ENCODE assay signal across 10 mouse cellular contexts in the genomic region with DNA sequence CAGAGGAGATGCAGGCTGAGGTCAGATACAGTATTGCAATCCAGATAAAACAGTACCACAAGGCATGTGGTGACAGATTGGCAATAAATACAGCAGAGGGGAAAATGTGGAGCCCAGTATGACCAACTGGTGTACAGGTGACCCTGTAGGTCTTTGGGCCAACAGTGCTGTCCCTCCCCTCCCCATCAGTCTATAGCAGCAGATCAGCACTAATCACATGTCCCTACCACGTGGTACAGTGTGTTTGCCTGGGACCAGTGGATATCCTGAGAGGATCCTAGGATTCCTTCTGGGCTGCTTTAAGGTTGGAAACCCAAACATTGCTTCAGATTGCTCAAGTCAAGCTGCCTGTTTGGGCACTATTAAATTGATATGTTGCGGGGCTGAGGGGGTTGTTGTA. TPM values are rescaled to one million over a fixed set of nuclear protein-coding genes. Genes with fewer than 3 reads are reported as not detected.
DNase-seq lines count a peak whose midpoint lies in the region; ATAC-seq and TF ChIP-seq lines count a peak whose summit lies in the region.
"Had no signal": no experiment of that assay in that cellular context is flagged by ENCODE, and none has a peak within 500 bp of the region (broad histone marks: within the 10 kb centered on the region; RNA-seq: fewer than 3 reads in every experiment).

No protein-coding gene starts in this region.

- peaks cover 8% of the 10 kb centered on the region for H3K4me1 ChIP-seq in lung, postnatal 0 days (ENCODE audit: insufficient read depth, low read depth, low read length)
- H3K4me1 ChIP-seq in forebrain, embryonic 12.5 days = peaks cover 15% of the 10 kb centered on the region
- peaks cover 9% of the 10 kb centered on the region for H3K4me1 ChIP-seq in limb, embryonic 14.5 days (ENCODE audit: control insufficient read depth, insufficient read depth, low read length)
- H3K4me1 ChIP-seq in stomach, embryonic 15.5 days = peaks cover 12% of the 10 kb centered on the region; the same call in 1 of the 2 replicates

- TF ChIP-seq EP300 in lung, postnatal 0 days (IDR thresholded peaks at IDR 0.05) = no peak

- H3K4me2 ChIP-seq in lung, postnatal 0 days (replicated peaks; ENCODE audit: low read depth, low read length) = peak overlapping the region; percentile 91
- peak overlapping the region; percentile 92 for H3K4me2 ChIP-seq in forebrain, embryonic 12.5 days
- H3K4me2 ChIP-seq in limb, embryonic 14.5 days (replicated peaks; ENCODE audit: low read depth, low read length, severe bottlenecking) = peak overlapping the region; percentile 80
- H3K4me2 ChIP-seq in stomach, embryonic 15.5 days = peak overlapping the region; percentile 69

- peaks cover 12% of the 10 kb centered on the region for H3K36me3 ChIP-seq in lung, postnatal 0 days (ENCODE audit: insufficient read depth, low read length)
- H3K36me3 ChIP-seq in forebrain, embryonic 12.5 days (replicated peaks) = peaks cover 48% of the 10 kb centered on the region
- H3K36me3 ChIP-seq in limb, embryonic 14.5 days (ENCODE audit: control insufficient read depth, insufficient read depth, low read length) = peaks cover 45% of the 10 kb centered on the region
- peaks cover 40% of the 10 kb centered on the region for H3K36me3 ChIP-seq in stomach, embryonic 15.5 days

- peak overlapping the region; percentile 84 for H3K9ac ChIP-seq in lung, postnatal 0 days (replicated peaks; ENCODE audit: low read depth)
- peak overlapping the region; percentile 87 for H3K9ac ChIP-seq in forebrain, embryonic 12.5 days
- peak overlapping the region; percentile 71 for H3K9ac ChIP-seq in limb, embryonic 14.5 days (ENCODE audit: low read depth, low read length, severe bottlenecking)
- peak overlapping the region; percentile 62; the same call in 1 of the 2 replicates for H3K9ac ChIP-seq in stomach, embryonic 15.5 days

- no peaks in the 10 kb centered on the region for H3K27me3 ChIP-seq in lung, postnatal 0 days (replicated peaks; ENCODE audit: insufficient read depth, low read length)
- H3K27me3 ChIP-seq in forebrain, embryonic 12.5 days = no peaks in the 10 kb centered on the region
- H3K27me3 ChIP-seq in limb, embryonic 14.5 days (ENCODE audit: control insufficient read depth, insufficient read depth, low read length) = no peaks in the 10 kb centered on the region
- no peaks in the 10 kb centered on the region for H3K27me3 ChIP-seq in stomach, embryonic 15.5 days (replicated peaks)

- no peak for TF ChIP-seq POLR2A in limb, embryonic 14.5 days (IDR thresholded peaks at IDR 0.05; ENCODE audit: borderline replicate concordance, extremely low read depth, insufficient read depth, insufficient read length)

- H3K9me3 ChIP-seq in lung, postnatal 0 days (ENCODE audit: low read length) = no peaks in the 10 kb centered on the region
- no peaks in the 10 kb centered on the region for H3K9me3 ChIP-seq in forebrain, embryonic 12.5 days
- no peaks in the 10 kb centered on the region for H3K9me3 ChIP-seq in limb, embryonic 14.5 days (ENCODE audit: control insufficient read depth, low read length)
- H3K9me3 ChIP-seq in stomach, embryonic 15.5 days = no peaks in the 10 kb centered on the region

- no peak for ATAC-seq in lung, postnatal 0 days
- no peak for ATAC-seq in forebrain, embryonic 12.5 days (ENCODE audit: low FRiP score)
- no peak for ATAC-seq in limb, embryonic 14.5 days (ENCODE audit: low FRiP score, low read depth)
- ATAC-seq in stomach, embryonic 15.5 days (ENCODE audit: insufficient read depth, low FRiP score, low read depth) = no peak
- no peak for ATAC-seq in monocyte, adult 5-6 weeks (replicated peaks; ENCODE audit: insufficient number of reproducible peaks, low FRiP score, low TSS enrichment, poor library complexity, severe bottlenecking)

- H3K4me3 ChIP-seq in lung, postnatal 0 days (ENCODE audit: low read depth, low read length) = peak overlapping the region; percentile 94; the same call in 1 of the 2 replicates
- H3K4me3 ChIP-seq in forebrain, embryonic 12.5 days (replicated peaks) = peak overlapping the region; percentile 89
- peak overlapping the region; percentile 94 for H3K4me3 ChIP-seq in limb, embryonic 14.5 days (replicated peaks; ENCODE audit: low read length)
- H3K4me3 ChIP-seq in stomach, embryonic 15.5 days (replicated peaks) = peak overlapping the region; percentile 73

- WGBS in lung, postnatal 0 days = 83% methylated on average over 2 of the region's 2 CpGs
- 88% methylated on average over 2 of the region's 2 CpGs for WGBS in forebrain, embryonic 12.5 days
- WGBS in limb, embryonic 14.5 days = 83% methylated on average over 2 of the region's 2 CpGs
- 74% methylated on average over 2 of the region's 2 CpGs for WGBS in stomach, embryonic 15.5 days

- H3K27ac ChIP-seq in lung, postnatal 0 days (ENCODE audit: low read length) = 0 out of 2 replicates have a peak overlapping the region, but pooled peaks have one; percentile 73
- H3K27ac ChIP-seq in forebrain, embryonic 12.5 days = no peak overlapping the region
- no peak overlapping the region for H3K27ac ChIP-seq in limb, embryonic 14.5 days (replicated peaks; ENCODE audit: low read depth, low read length)
- H3K27ac ChIP-seq in stomach, embryonic 15.5 days = no peak overlapping the region

- no peak for DNase-seq in lung, postnatal 0 days (ENCODE audit: low spot score)
- DNase-seq in lung, postnatal 14 days = no peak
- DNase-seq in limb, embryonic 14.5 days (ENCODE audit: low spot score) = no peak
- DNase-seq in urinary bladder, postnatal 10 days (ENCODE audit: low spot score) = no peak
- DNase-seq in right cerebral cortex, adult 2 months (ENCODE audit: low spot score in 2 of 2) = no peak
- DNase-seq: thymus, adult 2 months had no signal

- no peak for TF ChIP-seq CTCF in lung, postnatal 0 days (IDR thresholded peaks at IDR 0.05)

RNA-seq across cellular contexts. Expression of gene Man1b1, which starts 1.4 kb away (rescaled TPM):
- polyA plus RNA-seq in lung, postnatal 0 days (2015; fragmentation: Nextera tagmentation; extraction: Ambion mirVana) = 36.8 and 40.9 TPM in 2 replicates
- 74.8 and 80.8 TPM in 2 replicates for polyA plus RNA-seq in forebrain, embryonic 12.5 days (2016; fragmentation: Nextera tagmentation; extraction: Ambion mirVana)
- polyA plus RNA-seq in limb, embryonic 14.5 days (2012; rRNA removed) = 34.8 and 35.3 TPM in 2 replicates
- polyA plus RNA-seq in limb, embryonic 14.5 days (2014; fragmentation: Nextera tagmentation; extraction: Ambion mirVana) = 70.2 and 83.5 TPM in 2 replicates
- 46.4 and 54.6 TPM in 2 replicates for polyA plus RNA-seq in stomach, embryonic 15.5 days (2015; fragmentation: Nextera tagmentation; extraction: Ambion mirVana)
- total RNA-seq in monocyte, adult 5-6 weeks (2017) = 31.6 to 66.4 TPM (median 33.3 TPM) in 3 replicates

RNA-seq across cellular contexts. Expression of gene Grin1, which starts 14.6 kb away (rescaled TPM):
- 0.30 and 0.36 TPM in 2 replicates for polyA plus RNA-seq in lung, postnatal 0 days (2015; fragmentation: Nextera tagmentation; extraction: Ambion mirVana)
- polyA plus RNA-seq in forebrain, embryonic 12.5 days (2016; fragmentation: Nextera tagmentation; extraction: Ambion mirVana) = 2.2 and 5.6 TPM in 2 replicates
- 0.34 and 0.42 TPM in 2 replicates for polyA plus RNA-seq in limb, embryonic 14.5 days (2012; rRNA removed)
- 0.43 and 1.3 TPM in 2 replicates for polyA plus RNA-seq in limb, embryonic 14.5 days (2014; fragmentation: Nextera tagmentation; extraction: Ambion mirVana)
- 1.3 and 1.9 TPM in 2 replicates for polyA plus RNA-seq in stomach, embryonic 15.5 days (2015; fragmentation: Nextera tagmentation; extraction: Ambion mirVana)
- 0.49 TPM in 1 of 3 replicates, not detected in the others for total RNA-seq in monocyte, adult 5-6 weeks (2017)
- total RNA-seq: megakaryocyte progenitor cell, adult 5-6 weeks had no signal

RNA-seq across cellular contexts. Expression of gene Dpp7, which starts 22.6 kb away (rescaled TPM):
- 10.5 and 11.1 TPM in 2 replicates for polyA plus RNA-seq in lung, postnatal 0 days (2015; fragmentation: Nextera tagmentation; extraction: Ambion mirVana)
- polyA plus RNA-seq in forebrain, embryonic 12.5 days (2016; fragmentation: Nextera tagmentation; extraction: Ambion mirVana) = 18.0 and 19.9 TPM in 2 replicates
- 43.6 and 50.6 TPM in 2 replicates for polyA plus RNA-seq in limb, embryonic 14.5 days (2012; rRNA removed)
- 24.7 and 25.8 TPM in 2 replicates for polyA plus RNA-seq in limb, embryonic 14.5 days (2014; fragmentation: Nextera tagmentation; extraction: Ambion mirVana)
- 21.5 and 22.6 TPM in 2 replicates for polyA plus RNA-seq in stomach, embryonic 15.5 days (2015; fragmentation: Nextera tagmentation; extraction: Ambion mirVana)
- 24.8 to 101 TPM (median 57.4 TPM) in 3 replicates for total RNA-seq in monocyte, adult 5-6 weeks (2017)

RNA-seq across cellular contexts. Expression of gene Uap1l1, which starts 31.9 kb away (rescaled TPM):
- polyA plus RNA-seq in lung, postnatal 0 days (2015; fragmentation: Nextera tagmentation; extraction: Ambion mirVana) = 74.4 and 75.5 TPM in 2 replicates
- 4.0 and 4.3 TPM in 2 replicates for polyA plus RNA-seq in forebrain, embryonic 12.5 days (2016; fragmentation: Nextera tagmentation; extraction: Ambion mirVana)
- polyA plus RNA-seq in limb, embryonic 14.5 days (2012; rRNA removed) = 8.2 and 10.7 TPM in 2 replicates
- polyA plus RNA-seq in limb, embryonic 14.5 days (2014; fragmentation: Nextera tagmentation; extraction: Ambion mirVana) = 15.8 and 17.6 TPM in 2 replicates
- 41.1 and 46.1 TPM in 2 replicates for polyA plus RNA-seq in stomach, embryonic 15.5 days (2015; fragmentation: Nextera tagmentation; extraction: Ambion mirVana)
- 6.6 to 19.5 TPM (median 12.9 TPM) in 3 replicates for total RNA-seq in monocyte, adult 5-6 weeks (2017)

RNA-seq across cellular contexts. Expression of gene Sapcd2, which starts 38.6 kb away (rescaled TPM):
- 2.2 and 2.4 TPM in 2 replicates for polyA plus RNA-seq in lung, postnatal 0 days (2015; fragmentation: Nextera tagmentation; extraction: Ambion mirVana)
- polyA plus RNA-seq in forebrain, embryonic 12.5 days (2016; fragmentation: Nextera tagmentation; extraction: Ambion mirVana) = 60.8 and 67.8 TPM in 2 replicates
- polyA plus RNA-seq in limb, embryonic 14.5 days (2012; rRNA removed) = 42.5 and 59.7 TPM in 2 replicates
- 33.1 and 35.9 TPM in 2 replicates for polyA plus RNA-seq in limb, embryonic 14.5 days (2014; fragmentation: Nextera tagmentation; extraction: Ambion mirVana)
- 37.6 and 41.7 TPM in 2 replicates for polyA plus RNA-seq in stomach, embryonic 15.5 days (2015; fragmentation: Nextera tagmentation; extraction: Ambion mirVana)
- 4.3 TPM in 1 of 3 replicates, not detected in the others for total RNA-seq in monocyte, adult 5-6 weeks (2017)
